Mouse (Mus musculus) retina, postnatal 7 days (tissue): Measurements from ENCODE around the gene Slf2.
A peak's percentile ranks its signal among the peaks of the same experiment; 100 is the strongest.

Experiments
- DNase-seq: peaks from one replicate; pipeline ENCODE4 v3.0.0-alpha.2; 2012; ENCODE audit warnings: low read depth, low spot score

Gene Slf2

GRCm38 (mm10) chr19:44984420-44984819 lies 53.5 kb downstream of the Slf2 start:
- DNase-seq, result no peak

DNA sequence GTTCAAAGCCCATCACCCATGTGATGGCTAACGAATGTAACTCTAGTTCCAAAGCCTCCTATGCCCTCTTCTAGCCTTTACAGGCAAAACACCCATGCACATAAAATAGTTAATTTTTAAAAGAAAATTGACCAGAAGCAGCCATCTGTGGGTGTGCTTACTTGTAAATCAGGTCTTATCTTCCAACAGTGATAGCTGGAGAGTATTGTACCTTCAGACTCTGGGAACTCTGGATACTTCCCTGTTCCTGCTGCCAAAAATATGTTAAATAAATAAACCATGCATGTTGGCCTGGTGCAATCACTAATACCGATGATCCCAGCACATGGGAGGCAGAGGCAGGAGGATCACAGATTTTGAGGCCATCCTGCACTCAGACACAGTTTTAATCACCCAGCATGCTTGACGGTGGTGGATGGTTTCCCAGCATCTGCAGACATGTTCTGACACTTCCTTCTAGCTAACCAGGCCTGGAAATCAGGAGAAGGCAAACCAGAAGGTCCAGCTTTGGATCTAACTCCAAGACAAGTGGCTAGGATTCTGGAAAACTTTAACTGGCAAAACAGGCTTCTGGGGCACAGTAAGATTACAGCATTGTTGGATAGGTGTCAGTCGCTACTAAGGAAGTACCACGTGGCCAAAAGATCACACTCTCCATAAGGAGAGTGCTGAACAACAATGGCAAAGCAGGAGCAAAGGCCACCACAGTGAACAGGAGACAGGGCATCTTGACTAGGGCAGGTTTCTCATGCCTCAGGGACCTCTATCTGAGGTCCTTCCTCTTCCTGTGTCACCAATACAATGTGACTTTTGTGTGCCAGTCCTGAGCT lies 54.4 kb downstream of the Slf2 start:
- no peak for DNase-seq

DNA sequence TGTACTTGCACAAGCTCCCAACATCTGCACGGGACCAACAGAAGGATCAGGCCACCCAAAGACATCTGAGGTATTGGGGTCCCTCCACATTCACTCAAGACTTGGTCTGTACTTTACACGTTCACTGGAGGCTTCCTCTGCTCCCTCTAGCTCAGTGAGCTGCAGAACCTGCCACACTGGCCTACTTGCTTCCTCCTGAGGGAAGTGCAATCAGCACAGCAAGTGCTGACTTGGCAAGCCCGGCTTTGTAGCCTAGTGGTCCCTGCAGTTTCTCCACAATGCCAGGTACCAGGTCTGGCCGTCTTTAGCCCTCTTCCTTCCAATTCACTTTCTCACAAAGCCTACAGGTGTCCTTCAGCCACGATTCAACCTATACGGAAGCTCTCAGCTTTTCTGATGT lies 56.1 kb downstream of the Slf2 start:
- DNase-seq, result no peak

DNA sequence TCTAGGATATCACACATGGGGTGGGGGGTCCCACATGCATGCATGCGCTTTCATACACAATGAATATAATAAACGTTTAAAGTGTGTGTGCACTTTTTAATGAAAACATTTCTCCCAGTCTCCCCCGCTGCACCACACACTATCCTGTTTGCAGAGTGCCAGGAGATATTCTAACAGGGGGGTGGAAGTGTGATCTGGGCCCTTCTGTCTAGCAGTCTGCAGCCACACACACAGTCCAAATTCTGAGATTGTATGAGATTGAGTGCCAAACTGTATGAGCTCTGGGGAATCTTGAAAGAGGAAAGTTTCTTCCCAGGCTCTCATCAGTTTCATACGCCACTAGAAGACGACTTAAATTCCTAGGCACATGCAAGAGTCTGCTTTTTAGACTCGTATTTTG lies 56.9 kb downstream of the Slf2 start:
- DNase-seq, result no peak

- DNase-seq, result no peak
Measured at GRCm38 (mm10) chr19:44988321-44988720, 57.4 kb downstream of the Slf2 start.

DNA sequence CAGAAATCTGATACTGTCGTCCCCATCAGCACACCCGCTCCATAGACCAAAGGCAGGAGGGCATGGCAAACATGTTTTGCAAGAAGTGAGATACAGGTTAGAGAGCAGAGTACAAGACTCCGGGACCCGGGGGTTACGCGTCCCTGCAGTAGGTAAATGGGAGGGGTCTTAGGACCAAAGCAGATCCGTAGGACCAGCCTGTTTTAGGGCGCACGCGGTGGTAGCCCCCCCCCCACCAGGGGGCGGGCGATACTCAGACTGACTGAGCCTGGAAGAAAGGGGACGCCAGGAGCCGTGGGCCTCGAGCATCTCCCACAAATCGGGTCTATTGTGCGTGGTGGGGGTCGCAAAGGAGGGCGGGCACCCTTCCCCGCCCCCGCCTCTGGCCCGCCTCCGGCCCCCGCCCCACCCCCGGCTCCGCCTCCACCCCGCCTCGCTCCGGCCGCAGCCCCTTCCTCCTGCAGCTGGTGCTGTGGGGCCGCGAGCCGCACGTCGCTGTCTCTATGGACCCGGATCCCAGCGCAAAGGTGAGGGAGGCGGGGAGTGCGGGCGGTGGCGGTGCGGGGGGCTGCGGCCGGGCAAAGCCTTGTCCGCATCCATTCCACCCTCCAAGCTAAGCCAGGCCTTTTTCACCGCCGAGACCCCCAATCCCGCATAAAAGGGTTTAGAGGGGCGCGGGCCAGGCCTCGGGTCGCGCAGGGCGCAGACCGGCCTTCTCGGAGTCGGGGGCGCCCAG lies 58.0 kb downstream of the Slf2 start, which contains the start of gene Sema4g:
TSS of gene Sema4g (plus strand) at position 271 of the 736 bp plus-strand sequence.
- no peak for DNase-seq

DNA sequence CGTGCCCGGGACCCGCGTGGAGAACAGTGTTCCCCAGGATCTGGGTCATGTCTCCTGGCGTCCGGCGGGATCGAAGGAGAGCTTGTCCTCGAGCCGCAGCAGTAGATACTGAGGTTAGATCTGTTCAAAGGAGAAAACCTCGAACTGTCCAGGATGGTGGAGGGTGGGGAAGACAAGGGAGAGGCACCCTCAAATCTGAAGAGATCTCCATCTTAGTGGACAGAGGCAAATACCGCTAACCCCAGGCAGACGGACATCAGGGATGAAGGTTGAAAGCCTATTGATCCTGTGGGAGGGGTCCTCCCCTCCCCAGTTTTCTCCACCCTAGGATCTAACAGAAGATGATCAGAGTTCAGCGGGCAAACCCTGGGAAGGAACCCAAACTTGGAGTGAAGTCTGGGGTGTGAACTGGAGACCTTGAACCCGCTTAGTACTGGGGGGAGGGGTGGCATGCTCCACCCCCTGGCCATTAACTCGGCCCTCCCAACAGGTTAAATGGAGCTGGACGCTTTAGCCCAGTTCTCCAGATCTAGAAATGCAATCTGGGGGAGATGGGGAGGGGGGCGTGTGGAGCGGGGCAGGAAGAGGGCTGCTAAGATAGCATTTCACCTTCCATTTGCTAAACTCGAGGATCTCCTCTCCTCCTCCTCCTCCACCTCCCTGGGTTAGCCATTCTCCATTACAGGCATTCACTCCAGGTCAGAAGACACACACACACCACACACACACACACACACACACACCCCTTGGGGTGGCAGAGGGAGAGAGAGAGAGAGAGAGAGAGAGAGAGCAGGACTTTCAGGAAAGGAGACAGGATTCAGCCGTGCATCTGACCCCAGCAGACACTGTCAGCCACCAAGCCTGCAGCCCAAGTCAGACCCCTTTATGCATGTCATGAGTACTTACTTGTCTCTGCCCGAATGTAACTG lies 58.9 kb downstream of the Slf2 start:
- no peak for DNase-seq

- DNase-seq, result no peak
Measured at GRCm38 (mm10) chr19:44991031-44991430, 60.1 kb downstream of the Slf2 start.

GRCm38 (mm10) chr19:44992246-44992645 lies 61.3 kb downstream of the Slf2 start:
- no peak for DNase-seq

DNA sequence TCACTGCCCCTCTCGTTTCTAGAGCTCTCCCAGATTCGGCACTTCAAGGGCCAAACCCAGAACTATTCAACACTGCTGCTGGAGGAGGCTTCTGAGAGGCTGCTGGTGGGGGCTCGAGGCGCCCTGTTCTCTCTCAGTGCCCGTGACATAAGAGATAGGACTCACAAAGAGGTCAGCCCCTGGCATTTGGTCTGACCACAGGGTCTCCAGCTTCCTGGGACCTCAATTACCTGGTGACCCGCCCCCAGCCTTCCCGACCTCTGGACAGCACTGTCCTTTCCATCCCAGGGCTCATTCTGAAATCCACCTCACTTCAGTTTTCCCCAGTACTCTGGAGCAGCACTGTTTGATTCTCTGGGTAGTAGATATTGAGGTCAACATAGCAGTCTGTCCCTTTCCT lies 61.8 kb downstream of the Slf2 start:
- no peak for DNase-seq

- DNase-seq, result no peak
Measured at GRCm38 (mm10) chr19:44997786-44998185, 66.8 kb downstream of the Slf2 start.

- no peak for DNase-seq
Measured at GRCm38 (mm10) chr19:44999647-45000046, 68.7 kb downstream of the Slf2 start.

- DNase-seq, result no peak
Measured at GRCm38 (mm10) chr19:45002301-45002700, 71.3 kb downstream of the Slf2 start.

GRCm38 (mm10) chr19:45003740-45004516 lies 73.0 kb downstream of the Slf2 start:
- DNase-seq, result no peak

- no peak for DNase-seq
Measured at GRCm38 (mm10) chr19:45005444-45005843, 74.5 kb downstream of the Slf2 start, which contains the start of gene Twnk. TSS of gene Twnk (plus strand) at chr19:45005663.

- DNase-seq, result peak; percentile 92
Measured at GRCm38 (mm10) chr19:45005957-45006712, 75.2 kb downstream of the Slf2 start, which contains the start of gene Mrpl43. TSS of gene Mrpl43 (minus strand) at chr19:45006442.

- no peak for DNase-seq
Measured at GRCm38 (mm10) chr19:45007021-45007420, 76.1 kb downstream of the Slf2 start.

- no peak for DNase-seq
Measured at GRCm38 (mm10) chr19:45007425-45008191, 76.7 kb downstream of the Slf2 start.

- no peak for DNase-seq
Measured at GRCm38 (mm10) chr19:45010646-45011045, 79.7 kb downstream of the Slf2 start.
